Mouse (Mus musculus) A20 (cell line): Measurements from ENCODE around the gene Tlr6.
A peak's percentile ranks its signal among the peaks of the same experiment; 100 is the strongest.

Source experiments
- DNase-seq: peaks from one replicate; pipeline ENCODE4 v3.0.0-alpha.2; 2011; ENCODE audit warnings: low read depth, low spot score

The Tlr6 gene

GRCm38 (mm10) chr5:64959843-64960230, at the start of gene Tlr6:
Gene Tlr6, minus strand, starts transcription at chr5:64960097.
- peak; percentile 94 for DNase-seq

- no peak for DNase-seq
These were observed 46.2 kb upstream of the Tlr6 start for GRCm38 (mm10) chr5:65006011-65006491.

GRCm38 (mm10) chr5:65005251-65005650, 45.4 kb upstream of the Tlr6 start:
- no peak for DNase-seq

- no peak for DNase-seq
These were observed 44.1 kb upstream of the Tlr6 start for GRCm38 (mm10) chr5:65003946-65004535.

- DNase-seq = peak; percentile 49
These were observed 43.3 kb upstream of the Tlr6 start for GRCm38 (mm10) chr5:65002940-65003824.

GRCm38 (mm10) chr5:64995408-64995807, 35.5 kb upstream of the Tlr6 start:
- no peak for DNase-seq

GRCm38 (mm10) chr5:64992540-64992939, 32.6 kb upstream of the Tlr6 start:
- no peak for DNase-seq

- no peak for DNase-seq
These were observed 30.0 kb upstream of the Tlr6 start for GRCm38 (mm10) chr5:64989940-64990339.

- no peak for DNase-seq
These were observed 26.1 kb upstream of the Tlr6 start for GRCm38 (mm10) chr5:64985971-64986370.

- no peak for DNase-seq
These were observed 17.2 kb upstream of the Tlr6 start for GRCm38 (mm10) chr5:64977128-64977527.

- DNase-seq = no peak
These were observed 15.2 kb upstream of the Tlr6 start for GRCm38 (mm10) chr5:64975121-64975520.

GRCm38 (mm10) chr5:64969861-64970771, 10.2 kb upstream of the Tlr6 start, which contains the start of gene Fam114a1:
Gene Fam114a1, plus strand, starts transcription at chr5:64970071.
- peak; percentile 75 for DNase-seq

GRCm38 (mm10) chr5:64968961-64969860, 9.3 kb upstream of the Tlr6 start:
- DNase-seq = peak; percentile 84

GRCm38 (mm10) chr5:64963735-64964134, 3.8 kb upstream of the Tlr6 start:
- no peak for DNase-seq

GRCm38 (mm10) chr5:64963271-64963670, 3.4 kb upstream of the Tlr6 start:
- no peak for DNase-seq

GRCm38 (mm10) chr5:64960857-64961391, 1.0 kb upstream of the Tlr6 start:
- peak; percentile 93 for DNase-seq

- peak; percentile 94 for DNase-seq
These were observed 680 bp downstream of the Tlr6 start for GRCm38 (mm10) chr5:64958991-64959842.

- no peak for DNase-seq
These were observed 5.0 kb downstream of the Tlr6 start for GRCm38 (mm10) chr5:64954931-64955330.

- no peak for DNase-seq
These were observed 8.4 kb downstream of the Tlr6 start for GRCm38 (mm10) chr5:64951486-64951885.
